Mouse (Mus musculus) stomach, embryonic 14.5 days (tissue): ENCODE data around the gene Akr1c12. TPM values are rescaled to one million over a fixed set of nuclear protein-coding genes. Genes with fewer than 3 reads are reported as not detected.
A peak's percentile ranks its signal among the peaks of the same experiment; 100 is the strongest.

ENCODE experiments used
- ATAC-seq: fragments of 200-750 bp; cut with Nextera tagmentation; 2 replicates; pipeline ENCODE4 v1.8.0; 2017; ENCODE audit warnings: low read depth, moderate TSS enrichment; ENCODE audit not compliant: insufficient number of reproducible peaks, insufficient read depth, low FRiP score
- H3K27ac ChIP-seq: fragments of 300-500 bp; sonication (generic); 2 replicates; pipeline ENCODE4 v1.5.1; 2014; ENCODE audit warnings: mild to moderate bottlenecking, low read length, moderate library complexity, mixed read lengths
- H3K27me3 ChIP-seq: fragments of 300-500 bp; sonication (generic); 2 replicates; pipeline ENCODE4 v1.6.1; 2014; ENCODE audit warnings: low read length, control low read depth, mixed read lengths; ENCODE audit not compliant: control insufficient read depth, insufficient read depth
- H3K36me3 ChIP-seq: fragments of 300-500 bp; sonication (generic); 2 replicates; pipeline ENCODE4 v1.6.1; 2014; ENCODE audit warnings: mild to moderate bottlenecking, control low read depth, low read length, moderate library complexity, mixed read lengths; ENCODE audit not compliant: control insufficient read depth, insufficient read depth
- H3K4me1 ChIP-seq: fragments of 300-500 bp; sonication (generic); 2 replicates; pipeline ENCODE4 v1.6.1; 2014; ENCODE audit warnings: low read length, control low read depth, mixed read lengths; ENCODE audit not compliant: control insufficient read depth, insufficient read depth
- H3K4me2 ChIP-seq: fragments of 300-500 bp; sonication (generic); replicated peaks from 2 replicates; pipeline ENCODE4 v1.6.1; 2014; ENCODE audit warnings: low read depth, low read length, control low read depth
- H3K4me3 ChIP-seq: fragments of 300-500 bp; sonication (generic); 2 replicates; pipeline ENCODE4 v1.5.1; 2014; ENCODE audit warnings: low read depth, low read length, control low read depth
- H3K9ac ChIP-seq: fragments of 300-500 bp; sonication (generic); replicated peaks from 2 replicates; pipeline ENCODE4 v1.6.1; 2014; ENCODE audit warnings: low read depth, mild to moderate bottlenecking, control low read depth, low read length, moderate library complexity, mixed read lengths
- H3K9me3 ChIP-seq: fragments of 300-500 bp; sonication (generic); 2 replicates; pipeline ENCODE4 v1.6.1; 2016; ENCODE audit warnings: low read depth, low read length, control low read depth; ENCODE audit not compliant: control insufficient read depth
- WGBS: fragments of 180-500 bp; shearing (Covaris S2); extraction: QIAGEN DNeasy Blood & Tissue Kit; methylation state at CpG from one replicate; pipeline ENCODE4 v1.1.7; 2014; 5-methylcytosine and 5-hydroxymethylcytosine counted together
- polyA plus RNA-seq: library from polyadenylated mRNA; unstranded; fragments of >200 nt; fragmentation: Nextera tagmentation; extraction: Ambion mirVana; gene quantifications from 2 replicates; pipeline ENCODE4 v1.2.1, GENCODE M21; 2014

Akr1c12 gene
- 68.1 and 69.6 TPM in 2 replicates for polyA plus RNA-seq

- peak; percentile 95 for ATAC-seq
Observed at GRCm38 (mm10) chr13:4279284-4279683, at the start of gene Akr1c12. TSS of gene Akr1c12 (minus strand) at chr13:4279433.

GRCm38 (mm10) chr13:4318773-4319172, 39.5 kb upstream of the Akr1c12 start:
- H3K9ac ChIP-seq, result no peak overlapping the region
- H3K27ac ChIP-seq, result no peak overlapping the region
- no peak for ATAC-seq
- H3K36me3 ChIP-seq, result no peaks in the 10 kb centered on the region
- no peaks in the 10 kb centered on the region for H3K4me1 ChIP-seq
- no peak overlapping the region for H3K4me2 ChIP-seq
- H3K9me3 ChIP-seq, result no peaks in the 10 kb centered on the region
- no peaks in the 10 kb centered on the region for H3K27me3 ChIP-seq
- 93% methylated on average over 2 of the region's 2 CpGs for WGBS
- no peak overlapping the region for H3K4me3 ChIP-seq

More at GRCm38 (mm10) chr13:4279284-4279683, at the start of gene Akr1c12:
- Histone ChIP-seq H3K4me3 (peak within 1 kb of the TSS; percentile 23; the same call in 1 of the 2 replicates), H3K4me2 (0 out of 2 replicates have a peak within 1 kb of the TSS, but pooled peaks have one; percentile 10), H3K36me3 (no peaks in the 10 kb centered on the region), H3K27ac (no peak within 1 kb of the TSS), H3K4me1 (no peaks in the 10 kb centered on the region), H3K9ac (no peak within 1 kb of the TSS), H3K27me3 (no peaks in the 10 kb centered on the region), H3K9me3 (no peaks in the 10 kb centered on the region)
- 25% methylated on average over 4 of the region's 4 CpGs for WGBS

- Histone ChIP-seq H3K27me3 (no peaks in the 10 kb centered on the region), H3K4me3 (no peak overlapping the region), H3K9me3 (no peaks in the 10 kb centered on the region), H3K36me3 (no peaks in the 10 kb centered on the region), H3K4me1 (no peaks in the 10 kb centered on the region), H3K9ac (no peak overlapping the region), H3K27ac (no peak overlapping the region), H3K4me2 (no peak overlapping the region)
- no peak for ATAC-seq
- 78% methylated on average over 2 of the region's 2 CpGs for WGBS
Observed at GRCm38 (mm10) chr13:4313907-4314306, 34.7 kb upstream of the Akr1c12 start.

- Histone ChIP-seq H3K4me2 (no peak overlapping the region), H3K4me1 (no peaks in the 10 kb centered on the region), H3K27ac (no peak overlapping the region), H3K36me3 (no peaks in the 10 kb centered on the region), H3K9ac (no peak overlapping the region), H3K27me3 (no peaks in the 10 kb centered on the region), H3K9me3 (no peaks in the 10 kb centered on the region), H3K4me3 (no peak overlapping the region)
- no peak for ATAC-seq
- 48% methylated on average over 2 of the region's 2 CpGs for WGBS
Observed at GRCm38 (mm10) chr13:4304861-4305565, 25.8 kb upstream of the Akr1c12 start.

- Histone ChIP-seq H3K9ac (no peak overlapping the region), H3K4me1 (no peaks in the 10 kb centered on the region), H3K9me3 (no peaks in the 10 kb centered on the region), H3K36me3 (no peaks in the 10 kb centered on the region), H3K27me3 (no peaks in the 10 kb centered on the region), H3K4me2 (no peak overlapping the region), H3K27ac (no peak overlapping the region), H3K4me3 (no peak overlapping the region)
- WGBS, result 89% methylated on average over 4 of the region's 4 CpGs
- ATAC-seq, result no peak
Observed at GRCm38 (mm10) chr13:4296991-4297390, 17.8 kb upstream of the Akr1c12 start.

- no peaks in the 10 kb centered on the region for H3K4me1 ChIP-seq
- no peak overlapping the region for H3K4me3 ChIP-seq
- no peak; the same call in 1 of the 2 replicates for ATAC-seq
- no peak overlapping the region for H3K9ac ChIP-seq
- H3K27me3 ChIP-seq, result no peaks in the 10 kb centered on the region
- no peak overlapping the region for H3K4me2 ChIP-seq
- H3K27ac ChIP-seq, result no peak overlapping the region
- WGBS, result 32% methylated on average over 7 of the region's 7 CpGs
- H3K36me3 ChIP-seq, result no peaks in the 10 kb centered on the region
- H3K9me3 ChIP-seq, result no peaks in the 10 kb centered on the region
Observed at GRCm38 (mm10) chr13:4281471-4282412, 2.5 kb upstream of the Akr1c12 start.

- ATAC-seq, result no peak
- no peaks in the 10 kb centered on the region for H3K27me3 ChIP-seq
- no peaks in the 10 kb centered on the region for H3K4me1 ChIP-seq
- no peak overlapping the region for H3K27ac ChIP-seq
- H3K9ac ChIP-seq, result no peak overlapping the region
- H3K4me2 ChIP-seq, result no peak overlapping the region
- WGBS, result 85% methylated on average over 2 of the region's 2 CpGs
- no peaks in the 10 kb centered on the region for H3K9me3 ChIP-seq
- no peaks in the 10 kb centered on the region for H3K36me3 ChIP-seq
- H3K4me3 ChIP-seq, result no peak overlapping the region
Observed at GRCm38 (mm10) chr13:4277526-4277925, 1.7 kb downstream of the Akr1c12 start.

- Histone ChIP-seq H3K27ac (no peak overlapping the region), H3K4me3 (no peak overlapping the region), H3K9me3 (no peaks in the 10 kb centered on the region), H3K4me2 (no peak overlapping the region), H3K4me1 (no peaks in the 10 kb centered on the region), H3K27me3 (no peaks in the 10 kb centered on the region), H3K9ac (no peak overlapping the region), H3K36me3 (no peaks in the 10 kb centered on the region)
- ATAC-seq, result no peak
Observed at GRCm38 (mm10) chr13:4270860-4271259, 8.4 kb downstream of the Akr1c12 start.
